Mouse (Mus musculus): Measurements from ENCODE around the gene Raf1. TPM values are rescaled to one million over a fixed set of nuclear protein-coding genes. Genes with fewer than 3 reads are reported as not detected.

Raf1 gene
- polyA plus RNA-seq, 1 experiment from 2014 or later = 110 TPM

Other genes with a start within 250 kb of the Raf1 start
- gene Tsen2, start 132.0 kb downstream of the Raf1 start, polyA plus RNA-seq (2015; fragmentation: Nextera tagmentation; extraction: Ambion mirVana) = 32.0 and 38.5 TPM in 2 replicates
- 0.29 and 0.46 TPM in 2 replicates for gene Mkrn2os, start 84.1 kb downstream of the Raf1 start, polyA plus RNA-seq (2015; fragmentation: Nextera tagmentation; extraction: Ambion mirVana)
- gene Mkrn2, start 74.7 kb downstream of the Raf1 start, polyA plus RNA-seq (2015; fragmentation: Nextera tagmentation; extraction: Ambion mirVana) = 38.0 and 39.0 TPM in 2 replicates
- 1.9 TPM in 2 replicates for gene Tmem40, start 85.8 kb upstream of the Raf1 start, polyA plus RNA-seq (2015; fragmentation: Nextera tagmentation; extraction: Ambion mirVana)
- 10.0 and 13.9 TPM in 2 replicates for gene Cand2, start 97.9 kb upstream of the Raf1 start, polyA plus RNA-seq (2015; fragmentation: Nextera tagmentation; extraction: Ambion mirVana)
- gene Rpl32, start 132.1 kb upstream of the Raf1 start, polyA plus RNA-seq (2015; fragmentation: Nextera tagmentation; extraction: Ambion mirVana) = 854 and 884 TPM in 2 replicates
- 2.2 and 3.1 TPM in 2 replicates for gene Efcab12, start 161.8 kb upstream of the Raf1 start, polyA plus RNA-seq (2015; fragmentation: Nextera tagmentation; extraction: Ambion mirVana)
- 11.1 and 11.4 TPM in 2 replicates for gene Mbd4, start 176.7 kb upstream of the Raf1 start, polyA plus RNA-seq (2015; fragmentation: Nextera tagmentation; extraction: Ambion mirVana)
- 31.4 and 33.0 TPM in 2 replicates for gene Ift122, start 176.8 kb upstream of the Raf1 start, polyA plus RNA-seq (2015; fragmentation: Nextera tagmentation; extraction: Ambion mirVana)